Mouse (Mus musculus) cerebellum, adult 18-20 months (tissue): Measurements from ENCODE around the gene Gba.
A peak's percentile ranks its signal among the peaks of the same experiment; 100 is the strongest.
"Not testable (repeated sequence)": the region's sequence is repeated elsewhere in the genome, so short reads cannot be mapped to it uniquely, and the experiment has no call there.

ENCODE experiments used
- DNase-seq, 2 experiments: peaks; one replicate each; pipeline ENCODE4 v3.0.0; 2021

Gba gene

DNA sequence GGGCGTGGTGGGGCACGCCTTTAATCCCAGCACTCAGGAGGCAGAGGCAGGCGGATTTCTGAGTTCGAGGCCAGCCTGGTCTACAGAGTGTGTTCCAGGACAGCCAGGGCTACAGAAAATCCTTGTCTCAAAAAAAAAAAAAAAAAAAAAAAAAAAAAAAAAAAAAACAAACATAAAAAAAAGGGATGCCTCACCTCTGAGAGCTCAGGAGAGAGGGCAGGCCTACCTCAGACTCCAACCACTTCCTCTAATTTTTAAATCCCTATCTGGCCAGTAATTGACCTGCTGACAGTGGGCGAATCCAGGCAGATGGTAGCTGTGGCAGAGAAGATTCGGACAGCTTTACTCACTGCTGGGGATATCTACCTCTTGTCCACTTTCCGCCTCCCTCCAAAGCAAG lies 13.7 kb downstream of the Gba start:
- not testable (repeated sequence) for DNase-seq

DNA sequence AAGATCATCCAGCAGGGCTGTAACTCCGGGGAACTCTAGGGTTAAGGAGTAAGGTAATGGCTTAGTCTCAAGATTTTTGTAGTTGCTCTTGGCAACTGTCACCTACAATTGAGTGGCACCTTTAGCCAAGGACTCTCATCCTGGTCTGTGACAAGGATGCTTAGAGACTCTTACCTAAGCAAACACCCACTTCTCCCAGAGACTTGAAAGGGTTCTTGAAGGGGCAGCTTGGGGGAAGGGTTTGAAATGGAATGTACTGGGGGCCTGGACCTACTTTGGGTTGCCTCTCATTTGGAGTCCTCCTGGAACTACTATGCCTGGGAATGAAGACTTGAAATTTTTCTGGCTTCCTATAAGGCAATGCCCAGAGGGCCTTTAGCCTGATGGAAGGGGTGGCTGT lies 15.5 kb downstream of the Gba start:
- DNase-seq, result no peak

DNA sequence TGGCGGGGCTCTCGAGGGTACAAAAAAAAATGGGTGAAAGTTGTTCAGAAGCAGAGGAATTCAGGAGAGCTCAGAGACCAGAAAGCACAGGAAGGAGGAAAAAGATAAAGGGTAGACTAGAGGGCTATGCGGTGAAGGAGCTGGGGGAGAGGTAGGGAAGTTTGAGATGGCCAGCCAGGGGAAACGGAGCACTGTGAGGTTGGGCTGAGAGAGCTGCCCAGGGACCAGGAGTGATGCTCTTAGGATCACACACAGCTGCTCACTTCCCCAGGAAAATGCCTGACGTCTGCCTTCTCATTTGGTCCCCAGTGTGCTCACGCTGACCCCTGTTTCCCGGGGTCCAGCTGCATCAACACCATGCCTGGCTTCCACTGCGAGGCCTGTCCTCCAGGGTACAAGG lies 16.8 kb downstream of the Gba start:
- no peak for DNase-seq

DNA sequence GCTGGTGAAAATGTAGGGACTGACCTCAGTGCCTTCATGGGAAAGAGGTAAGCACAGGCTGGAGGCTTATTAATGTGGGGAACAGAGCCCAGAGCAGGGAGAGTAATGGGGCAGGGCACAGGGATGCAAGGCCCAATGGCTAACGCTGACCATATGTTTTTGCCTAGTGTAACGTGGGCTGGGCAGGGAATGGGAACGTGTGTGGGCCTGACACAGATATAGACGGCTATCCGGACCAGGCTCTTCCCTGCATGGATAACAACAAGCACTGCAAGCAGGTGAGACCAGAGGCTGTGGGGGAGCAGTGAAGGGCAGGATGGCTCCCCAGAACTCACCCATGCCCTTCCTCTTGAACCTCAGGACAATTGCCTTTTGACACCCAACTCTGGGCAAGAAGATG lies 18.4 kb downstream of the Gba start:
- DNase-seq, result no peak

DNA sequence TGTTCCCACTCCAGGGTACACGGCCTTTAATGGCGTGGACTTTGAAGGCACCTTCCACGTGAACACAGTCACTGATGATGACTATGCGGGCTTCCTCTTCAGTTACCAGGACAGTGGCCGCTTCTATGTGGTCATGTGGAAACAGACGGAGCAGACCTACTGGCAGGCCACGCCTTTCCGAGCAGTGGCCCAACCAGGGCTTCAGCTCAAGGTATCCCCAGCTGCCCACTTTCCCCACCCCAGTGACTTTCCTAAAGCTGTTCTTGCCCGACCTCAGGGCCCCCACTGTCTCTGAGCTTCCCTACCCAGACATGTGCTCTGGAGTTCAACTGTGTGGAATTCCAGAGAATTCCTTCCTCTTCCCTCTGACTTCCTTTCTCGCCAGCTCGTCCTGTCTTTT lies 22.1 kb downstream of the Gba start:
- no peak for DNase-seq

DNA sequence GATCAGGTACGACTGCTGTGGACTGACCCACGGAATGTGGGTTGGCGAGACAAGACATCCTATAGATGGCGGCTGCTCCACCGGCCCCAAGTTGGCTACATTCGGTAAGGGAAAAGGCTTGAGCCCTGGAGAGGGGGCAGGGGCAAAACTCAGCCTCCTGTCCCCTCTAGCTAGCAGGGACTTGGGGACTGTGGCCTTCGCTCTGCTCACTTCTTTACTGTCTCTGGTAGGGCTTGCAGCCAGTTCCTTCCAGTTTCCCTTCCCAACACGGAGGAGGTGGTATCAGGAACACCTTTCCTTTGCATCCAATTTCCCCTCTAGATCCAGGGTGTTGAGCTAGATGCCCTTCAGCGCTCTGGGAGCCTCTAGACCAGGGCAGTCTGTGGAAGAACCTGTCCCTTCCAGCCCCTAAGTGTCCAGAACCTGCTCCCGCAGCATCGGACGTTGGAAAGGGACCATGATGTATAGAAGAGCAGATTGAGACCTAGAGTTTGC lies 22.6 kb downstream of the Gba start:
- DNase-seq, result no peak

DNA sequence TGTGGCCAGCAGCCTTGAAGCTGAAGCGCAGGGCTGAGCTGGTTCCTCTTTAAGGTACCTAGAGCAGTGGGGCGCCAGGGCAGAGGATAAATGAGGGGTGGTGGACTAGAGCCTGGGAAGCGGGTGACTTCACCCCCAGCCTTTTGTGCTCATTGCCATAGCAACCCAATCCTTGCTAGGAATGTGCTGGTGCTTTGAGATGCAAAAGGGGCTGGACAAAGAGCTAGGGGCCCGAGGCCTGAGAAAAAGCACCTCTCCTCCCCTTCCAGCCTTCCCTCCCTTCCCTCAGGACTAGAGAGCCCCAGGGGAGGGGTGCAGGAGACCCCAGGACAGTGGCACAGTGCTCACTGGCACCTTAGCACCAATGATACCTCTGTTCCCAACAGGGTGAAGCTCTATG lies 23.2 kb downstream of the Gba start:
- no peak for DNase-seq

DNA sequence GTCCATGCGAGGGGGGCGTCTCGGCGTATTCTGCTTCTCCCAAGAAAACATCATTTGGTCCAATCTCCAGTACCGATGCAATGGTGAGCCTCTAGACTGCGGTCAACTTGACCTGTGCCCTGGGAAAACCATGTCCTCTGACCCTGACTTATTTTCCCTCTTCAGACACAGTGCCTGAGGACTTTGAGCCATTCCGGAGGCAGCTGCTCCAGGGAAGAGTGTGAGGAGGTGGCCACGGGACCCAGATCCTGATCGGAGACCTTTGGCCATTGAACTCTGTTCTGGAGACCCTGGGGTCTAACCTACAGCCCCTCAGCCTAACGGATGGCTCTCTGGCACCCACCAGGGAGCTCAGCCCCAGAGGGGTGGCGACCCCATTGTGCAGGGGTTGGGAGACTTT lies 23.6 kb downstream of the Gba start:
- no peak for DNase-seq

DNA sequence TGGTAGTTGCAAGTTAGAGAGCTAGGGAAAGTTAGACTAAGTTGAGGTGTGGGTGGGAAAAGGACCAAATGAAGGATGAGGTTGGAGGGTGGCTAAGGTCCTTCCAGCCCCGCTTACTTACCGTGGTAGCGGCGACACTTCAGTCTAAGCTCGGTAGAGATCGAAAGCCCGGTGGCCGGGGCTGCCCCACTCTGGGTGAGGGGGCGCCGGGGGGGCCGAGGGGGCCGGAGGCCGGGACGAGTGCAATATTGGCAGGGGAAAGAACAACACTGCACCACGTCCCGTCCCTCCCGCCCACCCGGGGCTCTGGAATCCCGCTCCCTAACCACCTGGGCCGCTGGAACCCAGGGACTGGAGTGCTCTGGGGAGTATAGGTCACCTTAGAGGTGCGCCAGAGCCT lies 24.2 kb downstream of the Gba start, which contains the start of gene Mtx1:
TSS of gene Mtx1 (minus strand) at position 189 of the 400 bp plus-strand sequence.
- no peak for DNase-seq

DNA sequence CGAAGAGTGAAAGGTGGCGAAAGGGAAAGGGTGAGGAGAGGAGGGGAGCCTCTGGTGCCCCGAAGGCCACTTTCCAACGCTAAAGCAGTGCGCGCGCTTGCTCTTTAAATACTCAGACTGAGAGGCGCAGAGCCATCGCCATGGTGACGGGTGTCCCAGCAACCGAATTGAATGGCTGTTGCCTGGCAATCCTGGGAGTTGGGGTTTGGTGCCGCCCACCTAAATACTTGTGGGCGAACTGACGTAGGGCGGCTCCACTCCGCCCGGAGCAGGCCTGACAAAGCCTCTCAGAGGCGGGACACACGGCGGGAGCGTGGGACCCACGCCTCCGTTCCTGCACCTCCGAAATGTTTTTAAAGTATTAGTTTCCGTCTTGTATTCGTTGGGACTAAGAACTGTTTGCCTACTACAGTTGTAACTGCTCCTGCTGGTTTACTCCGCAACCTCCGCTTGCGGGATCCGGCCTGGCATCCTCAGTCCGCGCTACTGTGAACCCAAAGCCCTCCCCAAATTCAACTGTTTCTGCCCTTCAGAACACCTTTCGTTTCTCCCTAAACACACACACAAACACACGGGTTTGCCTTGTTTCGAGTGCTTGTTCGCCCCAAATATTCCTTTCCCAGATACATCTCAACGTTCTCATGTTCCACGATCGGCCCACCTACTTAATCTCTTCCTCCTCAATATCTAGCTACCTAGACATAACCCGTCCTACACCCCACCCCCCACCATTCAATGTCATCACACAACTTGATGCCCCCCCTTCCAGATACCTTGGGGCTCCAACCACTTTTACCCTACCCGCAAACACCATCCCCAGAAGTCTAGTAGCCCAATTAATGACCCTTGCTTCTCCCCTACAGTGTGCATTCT lies 24.8 kb downstream of the Gba start:
- peak; percentile 39 to 48 for DNase-seq

DNA sequence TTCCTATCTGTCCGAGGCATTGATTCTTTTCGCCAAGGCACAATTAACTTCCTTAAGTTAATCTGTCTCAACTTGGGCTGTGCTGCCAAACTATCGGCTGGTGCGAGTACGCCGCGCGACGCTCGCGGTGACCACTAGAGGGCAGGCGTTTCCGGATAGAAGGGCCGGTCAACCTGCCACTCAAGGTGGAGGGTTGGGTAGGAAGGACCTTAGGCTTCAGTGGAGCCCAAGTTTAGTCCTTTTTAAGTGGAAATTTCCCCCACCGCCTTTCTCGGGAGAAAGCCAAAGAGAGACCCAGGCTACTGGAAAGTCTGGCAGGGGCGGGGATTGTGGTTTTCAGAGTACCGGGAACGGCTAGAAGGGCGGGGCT lies 25.4 kb downstream of the Gba start:
- peak; percentile 86 to 89 for DNase-seq

DNA sequence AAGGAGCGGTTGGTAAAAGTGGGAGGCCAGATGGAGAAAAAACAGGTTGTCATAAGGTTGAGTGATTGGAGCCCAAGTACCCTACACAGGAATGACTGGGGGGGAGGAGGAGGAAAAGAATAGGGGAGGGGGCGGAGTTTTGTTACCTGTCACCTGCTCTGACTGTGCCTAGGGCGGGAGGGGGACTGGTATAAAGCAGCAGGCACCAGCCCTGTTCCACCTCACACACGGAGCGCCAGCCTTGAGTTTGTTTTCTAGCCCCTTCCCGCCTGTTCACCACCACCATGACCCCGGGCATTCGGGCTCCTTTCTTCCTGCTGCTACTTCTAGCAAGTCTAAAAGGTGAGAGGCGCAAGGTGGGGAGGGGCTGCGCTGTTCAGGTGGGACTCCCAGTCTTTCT lies 26.1 kb downstream of the Gba start, which contains the start of gene Muc1:
TSS of gene Muc1 (plus strand) at position 222 of the 400 bp plus-strand sequence.
- DNase-seq, result no peak

DNA sequence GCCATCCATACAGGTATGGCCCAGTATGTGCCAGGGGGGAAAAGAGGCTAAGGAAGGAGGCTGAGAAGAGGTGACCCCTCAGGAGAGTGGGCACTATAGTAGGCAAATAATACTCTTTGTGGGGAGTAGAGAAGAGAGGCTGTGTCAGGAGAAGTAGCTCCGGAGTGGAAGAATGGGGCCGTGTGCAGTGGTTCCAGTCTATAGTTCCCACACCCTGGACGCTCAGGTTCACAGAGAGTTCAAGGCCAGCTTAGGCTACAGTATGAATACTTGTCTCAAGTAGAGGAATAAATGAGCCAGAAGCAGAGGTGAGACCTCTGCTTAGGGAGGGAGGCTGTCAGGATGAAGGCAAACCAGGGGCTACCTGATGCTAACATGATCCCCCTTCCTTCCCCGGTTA lies 26.5 kb downstream of the Gba start:
- no peak for DNase-seq

DNA sequence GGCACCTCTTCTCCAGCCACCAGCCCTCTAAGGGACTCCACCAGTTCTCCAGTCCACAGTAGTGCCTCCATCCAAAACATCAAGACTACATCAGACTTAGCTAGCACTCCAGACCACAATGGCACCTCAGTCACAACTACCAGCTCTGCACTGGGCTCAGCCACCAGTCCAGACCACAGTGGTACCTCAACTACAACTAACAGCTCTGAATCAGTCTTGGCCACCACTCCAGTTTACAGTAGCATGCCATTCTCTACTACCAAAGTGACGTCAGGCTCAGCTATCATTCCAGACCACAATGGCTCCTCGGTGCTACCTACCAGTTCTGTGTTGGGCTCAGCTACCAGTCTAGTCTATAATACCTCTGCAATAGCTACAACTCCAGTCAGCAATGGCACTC lies 27.8 kb downstream of the Gba start:
- DNase-seq, result no peak

DNA sequence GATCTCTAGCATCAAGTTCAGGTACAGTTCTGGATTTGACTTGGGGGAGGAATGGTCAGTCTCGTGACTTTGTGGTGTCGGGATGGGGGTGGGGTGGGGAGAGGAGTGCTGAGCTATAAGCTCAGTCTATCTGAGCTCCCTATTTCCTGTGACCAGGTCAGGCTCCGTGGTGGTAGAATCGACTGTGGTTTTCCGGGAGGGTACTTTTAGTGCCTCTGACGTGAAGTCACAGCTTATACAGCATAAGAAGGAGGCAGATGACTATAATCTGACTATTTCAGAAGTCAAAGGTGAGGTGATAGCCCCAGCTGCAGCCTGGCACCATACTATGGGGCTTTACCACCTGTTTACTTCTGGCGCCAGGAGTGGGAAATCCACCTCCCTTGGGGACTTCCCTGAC lies 28.6 kb downstream of the Gba start:
- DNase-seq, result no peak

DNA sequence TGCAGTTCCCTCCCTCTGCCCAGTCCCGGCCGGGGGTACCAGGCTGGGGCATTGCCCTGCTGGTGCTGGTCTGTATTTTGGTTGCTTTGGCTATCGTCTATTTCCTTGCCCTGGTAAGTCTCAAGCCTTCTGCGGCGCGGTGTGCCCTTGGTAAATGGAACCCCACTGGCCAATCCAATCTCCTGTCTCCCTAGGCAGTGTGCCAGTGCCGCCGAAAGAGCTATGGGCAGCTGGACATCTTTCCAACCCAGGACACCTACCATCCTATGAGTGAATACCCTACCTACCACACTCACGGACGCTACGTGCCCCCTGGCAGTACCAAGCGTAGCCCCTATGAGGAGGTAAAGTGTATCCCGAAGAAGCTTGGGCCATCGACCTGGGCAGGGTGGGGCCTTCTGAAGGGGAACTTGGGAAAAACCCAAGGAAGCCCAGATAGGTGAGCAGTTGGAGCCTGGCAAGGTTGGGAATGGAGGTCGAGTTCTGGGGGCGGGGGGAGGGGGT lies 29.1 kb downstream of the Gba start:
- no peak for DNase-seq

DNA sequence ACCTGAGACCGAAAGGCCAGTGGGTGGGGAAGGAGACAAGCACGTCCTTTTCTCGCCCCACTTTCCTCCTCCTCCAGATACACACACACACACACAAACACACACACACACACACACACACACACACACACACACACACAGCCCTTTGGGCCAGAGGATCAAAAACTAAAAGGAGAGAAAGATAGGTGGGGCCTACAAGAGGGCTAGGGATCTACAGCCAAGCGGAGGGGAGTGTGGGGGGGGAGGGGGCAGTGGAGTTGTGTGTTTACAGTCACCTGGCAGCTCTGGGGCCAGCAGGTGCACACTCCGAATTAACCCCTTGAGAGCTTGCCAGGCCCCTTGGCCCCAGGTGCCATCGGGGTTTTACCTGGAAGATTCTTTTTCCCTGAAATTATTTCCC lies 29.9 kb downstream of the Gba start:
- DNase-seq, result no peak

DNA sequence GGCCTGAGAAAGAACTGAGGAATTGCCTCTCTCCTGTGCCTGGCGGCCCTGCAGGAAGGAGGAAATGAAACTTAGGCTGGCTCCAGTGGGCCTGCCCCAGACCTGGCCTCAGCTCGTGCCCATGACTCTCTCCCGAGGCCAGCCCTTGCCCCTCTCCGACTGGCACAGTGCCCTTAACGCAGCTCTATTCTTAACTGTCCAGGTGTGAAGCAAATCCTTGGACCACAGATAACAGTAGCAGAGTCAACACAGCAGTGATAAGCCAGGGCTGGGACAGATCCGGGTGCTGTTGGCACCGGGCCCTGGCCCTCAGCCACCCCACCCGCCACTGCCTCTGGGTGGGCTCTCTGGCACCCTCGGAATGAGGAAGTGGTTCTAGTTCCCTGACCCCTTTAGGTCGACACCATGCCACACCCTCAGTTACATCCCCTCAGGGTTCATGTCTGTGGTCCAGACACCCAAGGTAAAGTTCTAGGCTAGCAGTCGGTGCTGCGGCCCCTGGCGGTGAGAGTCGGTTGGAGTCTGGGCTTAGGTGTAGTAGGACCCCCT lies 30.9 kb downstream of the Gba start:
- no peak for DNase-seq

DNA sequence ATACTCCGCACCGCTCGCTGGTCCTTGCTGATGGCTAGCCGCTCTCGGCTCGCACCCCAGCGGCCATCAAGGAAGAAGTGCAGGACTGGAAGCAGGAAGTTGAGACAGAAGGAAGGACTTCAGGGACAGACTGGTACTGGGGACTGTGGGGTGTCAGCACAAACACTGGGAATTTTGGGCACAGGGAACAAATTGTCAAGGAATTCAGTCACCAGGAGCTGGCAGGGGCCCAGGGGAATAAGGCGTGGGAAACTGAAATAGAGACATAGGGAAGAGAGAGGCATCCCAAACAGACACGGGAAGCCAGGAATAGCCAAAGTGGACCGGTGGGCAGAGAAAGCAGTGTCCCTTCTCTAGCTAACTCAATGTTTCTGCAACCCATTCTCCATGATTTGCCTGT lies 33.8 kb downstream of the Gba start:
- DNase-seq, result no peak

DNA sequence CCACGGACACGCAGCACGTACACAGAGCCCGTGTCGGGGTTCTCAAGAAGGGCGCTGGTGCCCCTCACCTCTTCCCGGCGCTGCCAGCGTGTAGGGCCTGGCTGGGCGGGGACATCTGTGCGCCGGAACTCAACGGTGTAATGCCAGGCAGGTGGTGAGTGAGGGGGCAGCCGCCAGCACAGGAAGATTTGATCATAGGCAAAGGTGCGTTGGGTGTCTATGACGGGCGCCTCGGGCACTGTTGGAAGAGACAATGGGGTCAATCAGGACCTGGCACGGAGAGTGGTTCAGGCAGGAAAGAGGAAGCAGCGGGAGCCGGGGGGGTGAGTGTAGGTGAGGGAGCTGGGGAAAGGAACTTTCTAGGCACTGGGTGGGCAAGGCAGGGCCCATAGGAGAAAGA lies 35.0 kb downstream of the Gba start:
- no peak for DNase-seq

DNA sequence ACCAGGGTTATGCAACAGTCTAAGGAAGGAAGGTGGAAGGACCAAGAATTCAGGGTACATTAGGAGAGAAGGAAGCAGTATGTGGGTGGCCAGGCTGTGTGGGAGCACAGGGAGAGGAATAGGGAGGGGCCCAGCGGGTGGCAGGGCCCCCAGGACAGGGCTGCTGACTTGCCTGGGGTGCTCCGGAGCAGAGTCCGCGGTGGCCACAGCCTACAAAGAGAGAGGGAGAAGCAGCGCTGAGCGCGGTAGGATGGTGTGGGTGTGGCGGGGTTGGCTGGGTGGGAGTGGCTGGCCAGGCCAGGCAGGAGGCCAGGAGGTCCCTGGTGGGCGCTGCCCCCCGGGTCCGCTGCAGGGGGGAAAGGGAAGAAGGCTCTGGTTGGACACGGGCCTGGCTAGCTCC lies 35.8 kb downstream of the Gba start:
- no peak for DNase-seq

DNA sequence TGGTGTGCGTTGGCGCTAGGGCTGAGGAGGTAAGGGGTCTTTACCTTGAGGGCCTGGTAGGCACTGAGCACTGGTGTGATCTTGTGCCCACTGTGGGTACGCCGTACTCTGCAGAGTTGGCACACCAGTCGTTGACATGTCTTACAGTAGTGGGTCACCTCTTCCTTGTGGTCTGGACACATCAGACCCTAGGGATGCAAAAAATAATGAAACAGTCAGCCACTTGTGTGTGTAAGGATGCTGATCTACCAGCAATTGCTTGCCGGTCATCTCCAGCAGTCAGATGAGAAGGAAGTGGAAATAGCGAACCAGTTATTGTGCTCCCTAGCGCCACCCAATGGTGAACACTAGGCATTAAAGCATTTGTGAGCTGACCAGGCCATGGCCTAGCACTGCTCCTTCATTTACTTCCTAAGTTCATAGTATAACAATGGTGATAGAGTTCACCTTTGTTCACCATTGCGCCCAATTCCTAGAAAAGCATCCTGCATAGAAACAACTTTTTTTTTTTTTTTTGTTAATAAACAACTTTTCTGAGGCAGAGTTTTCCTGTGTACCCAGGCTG lies 39.7 kb downstream of the Gba start:
- DNase-seq, result peak; percentile 75 to 82

DNA sequence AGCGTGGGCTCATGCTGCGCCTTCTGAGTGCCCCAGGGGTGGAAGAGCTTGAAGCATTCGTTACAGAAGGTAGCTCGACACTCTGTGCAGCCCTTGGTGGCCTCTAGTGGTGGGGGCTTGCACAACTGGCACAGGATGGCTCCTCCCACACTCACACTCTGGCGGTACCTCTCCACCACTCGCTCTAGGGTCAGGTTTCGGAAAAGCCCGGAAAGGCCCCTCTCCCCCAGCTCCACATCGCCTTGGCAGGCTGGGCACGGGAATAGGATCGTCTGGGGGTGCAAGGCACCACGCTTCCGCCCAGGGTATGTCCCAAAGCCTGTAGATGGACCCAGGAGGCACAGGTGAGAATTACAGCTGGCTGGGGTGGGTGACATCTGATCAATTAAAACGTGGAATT lies 40.9 kb downstream of the Gba start:
- DNase-seq, result peak in 1 of 2 experiments; percentile 30
